Mouse (Mus musculus): ENCODE results near the gene Tgfbr3. TPM values are rescaled to one million over a fixed set of nuclear protein-coding genes. Genes with fewer than 3 reads are reported as not detected.
A peak's percentile ranks its signal among the peaks of the same experiment; 100 is the strongest.
"Not testable (repeated sequence)": the region's sequence is repeated elsewhere in the genome, so short reads cannot be mapped to it uniquely, and the experiment has no call there.

Tgfbr3 gene
- total RNA-seq, 1 experiment from 2014 or later, result 31.2 TPM

DNA sequence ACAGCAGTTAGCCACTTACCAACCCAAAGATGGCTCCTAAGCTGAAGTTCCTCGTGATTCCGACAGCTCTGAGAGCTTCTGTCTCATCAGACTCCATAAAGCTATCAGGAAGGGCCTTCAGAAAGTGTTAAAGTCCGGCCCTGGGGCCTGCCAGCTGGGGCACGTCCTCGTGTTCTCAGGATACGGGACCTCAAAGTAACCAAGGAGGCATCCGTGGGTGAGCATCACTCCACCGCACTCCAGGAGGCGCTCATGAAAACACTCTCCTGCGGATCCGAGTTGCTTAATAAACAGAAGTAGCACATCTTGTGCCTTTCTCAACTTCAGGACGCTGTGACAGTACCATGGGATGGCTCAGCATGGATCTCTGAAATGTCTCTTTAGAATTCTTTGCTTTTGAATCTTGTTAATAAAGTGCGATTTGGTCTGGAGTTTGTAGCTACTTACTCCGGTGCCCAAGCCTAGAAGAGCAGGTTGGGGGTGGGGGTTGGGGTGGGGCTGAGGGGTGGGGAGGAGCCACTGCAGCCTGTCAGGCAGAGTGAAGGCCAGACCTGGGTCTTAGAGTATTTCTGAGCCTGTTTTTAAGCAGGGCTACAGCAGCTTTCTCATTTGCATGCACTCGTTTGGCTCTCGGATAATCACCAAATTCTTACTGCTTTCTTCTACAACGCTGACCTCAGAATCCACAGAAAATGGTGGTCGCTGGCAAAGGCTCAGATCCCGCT, 38.7 kb downstream of the Tgfbr3 start:
- ATAC-seq (replicated peaks; ENCODE audit: insufficient number of reproducible peaks, low FRiP score, low TSS enrichment, poor library complexity, severe bottlenecking), result no peak

DNA sequence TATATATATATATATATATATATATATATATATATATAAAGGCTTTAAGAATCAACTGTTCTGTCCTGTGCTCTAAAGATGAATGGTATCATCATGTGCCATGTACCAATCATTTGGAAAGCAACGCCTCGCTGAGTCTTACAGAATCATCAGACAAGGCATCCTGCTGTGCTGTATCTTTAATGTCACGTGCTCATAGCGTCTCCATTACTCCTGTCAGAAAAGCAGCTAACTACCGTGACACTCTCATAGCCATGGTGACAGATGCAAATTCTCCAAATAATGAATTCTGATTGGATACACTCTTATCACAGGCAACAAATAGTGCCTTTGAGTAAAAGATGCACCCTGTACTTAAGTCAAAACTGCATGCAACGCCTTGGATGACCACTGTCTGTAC, 40.7 kb downstream of the Tgfbr3 start:
- no peak for ATAC-seq (replicated peaks; ENCODE audit: insufficient number of reproducible peaks, low FRiP score, low TSS enrichment, poor library complexity, severe bottlenecking)

DNA sequence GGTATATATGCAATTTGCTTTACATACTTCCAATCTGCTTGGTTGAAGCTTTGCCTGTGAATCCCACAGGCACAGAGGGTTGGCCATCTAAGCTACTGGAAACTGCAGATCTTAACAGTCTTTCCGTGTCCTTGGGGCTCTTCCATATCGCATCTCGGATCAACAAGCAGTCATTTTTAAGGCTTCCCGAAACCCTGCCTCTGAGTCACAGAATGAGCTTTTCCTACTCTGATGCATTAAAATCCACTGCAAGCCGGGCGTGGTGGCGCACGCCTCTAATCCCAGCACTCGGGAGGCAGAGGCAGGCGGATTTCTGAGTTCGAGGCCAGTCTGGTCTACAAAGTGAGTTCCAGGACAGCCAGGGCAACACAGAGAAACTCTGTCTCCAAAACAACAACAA, 41.1 kb downstream of the Tgfbr3 start:
- not testable (repeated sequence) for ATAC-seq (replicated peaks; ENCODE audit: insufficient number of reproducible peaks, low FRiP score, low TSS enrichment, poor library complexity, severe bottlenecking)

DNA sequence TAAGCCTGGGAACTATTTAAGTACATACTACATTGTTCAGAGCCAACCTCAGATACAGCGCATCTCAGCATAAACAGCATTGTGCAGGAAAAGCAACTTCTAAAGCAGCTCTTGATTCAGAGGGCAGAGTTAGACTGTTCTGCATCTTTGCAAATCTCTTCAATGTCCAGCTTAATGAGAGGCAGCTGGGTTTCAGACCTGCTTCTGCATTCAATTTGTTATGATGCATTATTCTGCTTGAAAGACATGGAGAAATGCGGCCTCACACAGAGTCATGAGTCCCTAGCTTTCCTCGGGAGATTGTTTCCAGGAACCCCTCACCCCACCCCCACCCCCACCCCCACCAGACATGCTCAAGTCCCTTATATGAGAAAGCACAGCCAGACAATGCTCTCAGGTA, 41.6 kb downstream of the Tgfbr3 start:
- ATAC-seq (replicated peaks; ENCODE audit: insufficient number of reproducible peaks, low FRiP score, low TSS enrichment, poor library complexity, severe bottlenecking), result no peak

DNA sequence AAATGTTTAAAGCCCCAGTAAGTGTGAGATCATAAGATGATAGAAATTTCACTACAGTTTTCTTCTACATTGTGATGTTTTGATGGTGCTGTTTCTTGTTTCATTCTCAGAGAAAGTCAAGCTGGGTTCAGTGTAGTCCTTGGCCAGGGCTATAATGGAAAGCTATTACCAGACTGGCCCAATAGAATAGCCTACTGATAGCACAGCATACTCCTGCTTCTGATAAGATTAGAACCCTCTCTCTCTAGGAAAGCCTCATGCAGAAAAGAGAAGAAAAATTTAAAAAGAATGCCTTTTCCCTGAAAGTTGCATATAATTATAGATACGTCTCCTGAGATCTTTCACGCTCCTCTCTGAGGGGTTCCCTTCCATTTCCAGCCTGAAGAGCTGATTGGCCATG, 46.0 kb downstream of the Tgfbr3 start:
- no peak for ATAC-seq (replicated peaks; ENCODE audit: insufficient number of reproducible peaks, low FRiP score, low TSS enrichment, poor library complexity, severe bottlenecking)

DNA sequence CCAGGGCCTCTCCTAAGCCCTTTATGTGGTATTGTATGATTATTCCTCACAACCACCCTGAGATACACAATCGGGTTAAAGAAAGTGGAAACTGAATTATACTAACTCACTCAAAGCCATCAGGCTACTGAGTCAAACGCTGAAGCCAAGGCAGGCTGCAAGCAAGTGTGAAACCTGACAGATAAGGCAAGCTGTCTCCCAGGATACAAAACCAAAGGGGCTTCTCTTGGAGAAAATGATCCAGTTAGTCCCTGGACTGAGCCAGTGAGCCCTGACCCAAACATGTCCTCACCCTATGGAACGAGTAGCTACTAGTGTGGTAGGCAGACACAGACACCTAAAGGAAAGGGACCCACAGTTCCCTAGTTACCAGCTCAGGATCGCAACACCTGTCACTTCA, 46.4 kb downstream of the Tgfbr3 start:
- ATAC-seq (replicated peaks; ENCODE audit: insufficient number of reproducible peaks, low FRiP score, low TSS enrichment, poor library complexity, severe bottlenecking), result no peak

DNA sequence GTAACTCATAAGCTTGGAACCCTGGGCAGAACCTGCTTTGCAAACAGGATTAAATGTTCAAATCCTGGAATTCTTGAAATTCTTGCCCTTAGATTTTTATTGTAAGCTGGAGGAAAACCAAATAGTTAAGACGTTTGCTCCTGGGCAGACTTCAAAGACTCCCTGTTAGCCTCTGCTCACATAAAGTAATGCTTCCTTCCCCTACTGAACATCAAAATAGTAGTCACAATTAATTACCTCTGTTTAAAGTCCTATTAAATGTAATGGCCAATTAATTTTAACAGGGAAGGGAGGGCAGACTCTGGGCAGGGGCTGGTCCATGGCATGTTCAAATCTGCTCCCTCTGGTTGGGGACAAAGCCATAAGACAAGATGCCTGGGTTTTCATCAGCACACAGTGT, 49.2 kb downstream of the Tgfbr3 start:
- ATAC-seq (replicated peaks; ENCODE audit: insufficient number of reproducible peaks, low FRiP score, low TSS enrichment, poor library complexity, severe bottlenecking), result no peak

DNA sequence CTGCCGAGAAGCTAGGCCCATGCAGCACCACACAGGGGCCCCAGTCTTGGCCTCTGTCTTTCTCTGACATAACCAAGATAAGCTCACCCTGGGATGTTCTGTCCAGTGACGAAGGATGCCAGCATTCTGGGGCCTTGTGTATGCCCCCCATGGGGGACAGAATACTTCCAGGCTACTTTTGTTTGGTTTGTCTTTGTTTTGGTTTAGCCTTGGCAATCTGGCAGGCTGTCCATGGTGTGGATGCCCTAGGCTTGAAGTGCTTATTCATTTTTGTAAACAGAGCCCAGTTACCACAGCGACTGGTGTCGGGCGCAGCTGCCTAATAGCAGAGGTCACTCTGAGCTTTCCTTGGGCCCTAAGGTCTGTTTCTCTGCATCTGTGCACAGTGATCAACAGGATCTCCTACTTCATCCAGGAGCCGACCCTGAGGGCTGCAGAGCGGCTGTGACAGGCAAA, 51.4 kb downstream of the Tgfbr3 start:
- no peak for ATAC-seq (replicated peaks; ENCODE audit: insufficient number of reproducible peaks, low FRiP score, low TSS enrichment, poor library complexity, severe bottlenecking)

DNA sequence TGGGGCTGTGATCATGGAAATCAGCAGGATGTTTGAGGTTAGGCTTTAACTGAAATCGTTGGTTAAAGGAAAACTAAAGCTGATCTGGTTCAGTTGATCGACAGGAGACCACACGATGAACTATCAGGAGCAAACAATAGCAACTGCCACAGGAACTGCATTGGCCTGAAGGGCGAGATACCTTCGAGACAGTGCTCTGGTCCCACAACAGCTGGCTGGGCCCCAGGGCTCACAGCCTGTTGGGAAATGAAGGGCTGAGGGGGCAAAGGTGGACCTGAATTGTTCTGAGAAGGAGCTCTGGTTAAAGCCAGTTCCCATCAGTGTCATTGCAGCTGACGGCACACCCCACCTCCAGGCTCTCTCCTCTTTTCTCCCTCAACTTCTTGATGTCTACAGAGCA, 52.5 kb downstream of the Tgfbr3 start:
- ATAC-seq (replicated peaks; ENCODE audit: insufficient number of reproducible peaks, low FRiP score, low TSS enrichment, poor library complexity, severe bottlenecking), result no peak

DNA sequence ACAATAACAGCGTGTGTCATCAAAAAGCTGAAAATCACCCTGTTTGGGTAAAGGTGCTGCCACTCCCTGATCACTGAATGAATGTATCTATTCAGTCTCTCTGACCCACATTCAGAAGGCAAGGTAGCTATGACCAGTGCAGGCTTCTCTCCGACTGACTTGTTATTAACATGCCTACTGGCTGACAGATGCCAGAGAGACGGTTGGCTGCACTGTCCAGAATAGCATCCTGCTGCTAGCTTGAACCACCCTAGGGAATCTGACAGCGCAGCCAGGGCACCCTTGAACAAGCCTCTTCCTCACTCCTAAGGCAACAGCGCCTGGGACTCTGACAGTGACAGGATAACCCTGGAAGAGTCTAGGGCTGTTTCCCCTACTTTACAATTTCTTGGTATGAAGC, 53.4 kb downstream of the Tgfbr3 start:
- ATAC-seq (replicated peaks; ENCODE audit: insufficient number of reproducible peaks, low FRiP score, low TSS enrichment, poor library complexity, severe bottlenecking), result no peak

DNA sequence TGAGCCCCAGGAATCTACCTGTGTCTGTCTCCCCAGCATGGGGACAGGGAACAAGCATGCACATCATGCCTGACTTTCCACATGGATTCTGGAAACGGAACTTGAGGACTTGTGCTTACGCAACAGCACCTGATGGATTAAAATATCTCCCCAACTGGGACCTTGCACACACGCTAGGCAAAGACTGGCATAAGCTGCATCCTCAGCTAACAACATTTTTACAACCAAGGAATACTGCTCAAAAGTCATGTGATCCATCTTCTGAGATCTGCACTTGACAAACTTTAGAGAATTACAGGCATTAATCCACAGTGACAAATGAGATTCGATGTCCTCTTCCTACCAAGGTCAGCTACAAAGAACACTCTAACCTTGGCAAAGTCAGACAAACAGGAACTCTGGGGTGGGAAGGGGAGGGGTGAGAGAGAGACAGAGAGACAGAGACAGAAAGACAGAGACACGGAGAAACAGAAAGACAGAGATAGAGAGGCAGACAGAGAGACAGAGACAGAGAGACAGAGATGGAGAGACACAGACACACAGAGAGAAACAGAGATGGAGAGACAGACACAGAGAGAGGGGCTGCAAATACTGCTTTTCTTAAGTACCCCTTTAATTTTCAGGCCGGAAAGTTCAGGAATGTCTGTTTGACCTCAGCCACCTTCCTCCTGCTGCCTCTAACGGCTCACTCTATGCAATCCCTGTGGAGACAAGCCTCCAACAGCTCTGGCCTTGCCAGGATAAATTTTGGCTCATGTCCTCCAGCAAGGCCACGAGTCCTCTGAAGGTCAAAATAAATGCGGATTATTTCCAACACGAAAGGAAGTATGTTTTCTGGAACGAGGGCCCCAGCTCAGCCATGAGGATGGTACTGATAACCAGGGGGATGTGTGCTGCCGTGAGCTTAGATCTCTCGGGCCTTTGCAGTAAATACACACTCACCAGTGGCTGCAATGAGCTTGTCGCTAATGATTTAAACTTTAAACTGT, 55.8 kb downstream of the Tgfbr3 start:
- no peak for ATAC-seq (replicated peaks; ENCODE audit: insufficient number of reproducible peaks, low FRiP score, low TSS enrichment, poor library complexity, severe bottlenecking)

DNA sequence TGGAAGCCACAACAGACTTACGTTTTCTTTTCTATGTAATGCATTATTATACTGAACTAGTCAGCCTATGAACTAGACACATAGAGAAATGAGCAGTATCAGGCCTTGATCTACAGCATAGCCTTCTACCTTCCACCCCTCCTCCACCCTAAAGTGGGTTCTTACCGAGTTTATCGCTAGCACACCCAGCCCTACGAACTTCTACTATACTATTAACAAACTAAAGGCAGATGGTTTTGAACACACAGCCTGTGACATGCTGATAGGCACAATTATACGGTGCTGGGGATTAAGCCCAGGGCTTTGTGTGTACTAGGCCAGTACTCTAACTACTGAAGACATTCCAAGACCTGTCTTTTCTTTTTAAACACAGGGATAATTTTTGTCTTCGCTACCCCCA, 59.2 kb downstream of the Tgfbr3 start:
- no peak for ATAC-seq (replicated peaks; ENCODE audit: insufficient number of reproducible peaks, low FRiP score, low TSS enrichment, poor library complexity, severe bottlenecking)

DNA sequence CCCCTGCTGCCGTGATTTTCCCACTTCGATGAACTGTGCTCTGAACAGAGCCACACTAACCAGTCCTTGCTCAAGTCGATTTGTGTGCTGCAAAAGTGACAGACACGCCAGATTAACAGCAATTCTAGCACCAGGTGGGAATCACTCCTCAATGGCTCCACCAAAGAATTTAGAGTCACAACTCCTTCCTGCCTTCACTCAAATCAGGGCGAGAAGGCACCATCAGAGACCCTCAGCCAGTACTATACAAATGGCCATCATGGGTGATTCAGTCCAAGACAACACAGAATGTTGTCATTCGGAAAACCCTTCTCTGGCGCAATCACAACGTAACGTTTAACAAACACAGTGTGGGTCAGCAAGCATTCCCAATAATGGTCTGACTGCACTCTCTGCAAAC, 60.4 kb downstream of the Tgfbr3 start:
- ATAC-seq (replicated peaks; ENCODE audit: insufficient number of reproducible peaks, low FRiP score, low TSS enrichment, poor library complexity, severe bottlenecking), result no peak

DNA sequence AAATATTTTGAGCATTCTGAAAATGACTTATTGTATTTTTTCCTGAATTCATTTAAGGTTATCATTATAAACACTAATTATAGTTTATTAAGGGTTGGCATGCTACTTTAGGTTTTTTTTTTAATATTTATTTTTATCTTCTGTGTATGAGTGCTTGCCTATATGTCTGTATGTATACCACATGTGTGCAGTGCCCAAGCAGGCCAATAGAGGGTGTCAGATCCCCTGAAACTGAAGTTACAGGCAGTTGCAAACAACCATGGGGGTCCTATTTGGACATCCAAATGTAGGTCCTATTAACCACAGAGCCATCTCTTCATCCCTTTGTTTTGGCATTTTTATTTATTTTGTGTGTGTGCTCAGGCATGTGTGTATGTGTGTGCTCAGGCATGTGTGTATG, 61.8 kb downstream of the Tgfbr3 start:
- ATAC-seq (replicated peaks; ENCODE audit: insufficient number of reproducible peaks, low FRiP score, low TSS enrichment, poor library complexity, severe bottlenecking), result no peak

DNA sequence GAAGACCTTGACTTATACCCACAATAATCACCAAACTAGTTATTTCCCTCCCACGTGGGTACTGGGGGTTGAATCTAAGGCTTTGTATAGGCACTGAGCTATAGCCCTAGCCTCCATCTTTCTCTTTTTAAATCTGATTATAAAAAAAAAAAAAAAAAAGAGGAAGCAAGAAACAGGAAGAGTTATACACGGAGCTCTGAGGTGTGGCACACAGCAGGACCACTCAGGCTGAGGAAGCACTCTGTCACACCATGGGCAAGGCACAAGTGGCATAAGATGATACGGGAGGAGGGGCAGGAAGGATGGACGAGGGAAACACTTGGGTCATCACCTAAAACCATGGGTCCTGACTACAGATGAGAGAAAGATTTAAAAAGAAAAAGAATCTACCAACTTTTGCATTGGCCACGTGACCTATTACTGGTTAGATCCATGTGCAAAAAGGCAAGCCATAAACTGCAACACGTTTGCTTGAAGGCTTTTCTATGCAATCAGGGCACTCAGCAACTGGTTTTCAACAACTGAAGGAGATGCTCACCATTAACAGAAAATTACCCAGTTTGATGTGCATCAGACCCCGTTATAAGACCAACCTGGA, 64.5 kb downstream of the Tgfbr3 start:
- ATAC-seq (replicated peaks; ENCODE audit: insufficient number of reproducible peaks, low FRiP score, low TSS enrichment, poor library complexity, severe bottlenecking), result peak; percentile 85

DNA sequence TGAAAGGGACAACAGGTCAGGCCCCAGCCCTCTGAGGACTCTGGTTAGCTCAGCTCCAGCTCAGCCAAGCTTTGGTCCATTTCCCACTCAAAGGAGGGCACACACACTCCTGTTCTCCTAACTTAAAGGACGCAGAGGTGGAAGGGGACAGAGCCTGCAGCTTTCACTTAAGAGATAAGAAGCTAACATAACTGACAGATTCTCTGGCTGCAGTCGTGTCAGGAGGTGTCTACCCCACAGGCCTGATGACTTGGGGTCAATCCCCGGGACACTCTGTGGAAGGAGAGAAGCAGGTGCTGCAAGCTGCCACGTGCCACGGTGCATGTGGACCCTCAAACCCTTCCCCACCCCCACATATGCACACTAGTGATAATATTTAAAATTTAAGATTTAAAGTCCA, 65.3 kb downstream of the Tgfbr3 start:
- no peak for ATAC-seq (replicated peaks; ENCODE audit: insufficient number of reproducible peaks, low FRiP score, low TSS enrichment, poor library complexity, severe bottlenecking)

DNA sequence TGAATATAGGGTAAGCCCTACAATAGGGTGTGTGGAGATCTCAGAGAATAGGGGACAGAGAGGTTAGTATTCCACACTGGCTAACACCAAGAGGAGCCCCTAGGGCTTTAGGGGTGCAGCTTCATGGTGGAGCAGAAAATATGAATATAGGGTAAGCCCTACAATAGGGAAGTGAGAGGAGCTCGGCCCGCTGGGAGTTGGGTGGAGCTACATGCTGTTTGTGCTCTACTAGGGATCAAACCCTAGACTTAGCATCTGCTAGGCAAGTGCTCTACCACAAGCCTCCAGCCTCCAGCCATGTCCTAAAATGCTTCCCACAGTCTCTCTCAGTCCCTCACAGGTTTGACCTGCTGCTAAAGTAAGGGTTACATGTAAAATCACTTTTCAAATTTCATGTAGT, 65.9 kb downstream of the Tgfbr3 start:
- ATAC-seq (replicated peaks; ENCODE audit: insufficient number of reproducible peaks, low FRiP score, low TSS enrichment, poor library complexity, severe bottlenecking), result peak; percentile 54

DNA sequence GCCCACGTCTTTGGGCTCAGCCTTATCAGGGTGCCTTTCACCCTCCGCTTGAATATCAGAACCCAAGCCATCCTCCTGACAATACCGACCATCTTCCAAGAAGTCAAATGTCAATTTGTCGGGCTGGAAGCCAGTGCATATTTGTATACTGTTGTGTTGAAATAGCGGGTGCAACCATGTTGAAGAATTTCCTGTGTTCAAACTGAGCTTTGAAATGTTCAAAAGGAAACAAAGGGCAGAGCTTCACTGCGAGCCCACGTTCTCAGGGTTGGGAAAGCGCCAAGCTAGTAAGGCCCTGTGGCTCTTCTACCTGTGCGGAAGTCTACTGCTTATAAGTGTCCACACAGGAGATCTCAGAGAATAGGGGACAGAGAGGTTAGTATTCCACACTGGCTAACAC, 66.4 kb downstream of the Tgfbr3 start:
- no peak; the same call in 1 of the 2 replicates for ATAC-seq (replicated peaks; ENCODE audit: insufficient number of reproducible peaks, low FRiP score, low TSS enrichment, poor library complexity, severe bottlenecking)

DNA sequence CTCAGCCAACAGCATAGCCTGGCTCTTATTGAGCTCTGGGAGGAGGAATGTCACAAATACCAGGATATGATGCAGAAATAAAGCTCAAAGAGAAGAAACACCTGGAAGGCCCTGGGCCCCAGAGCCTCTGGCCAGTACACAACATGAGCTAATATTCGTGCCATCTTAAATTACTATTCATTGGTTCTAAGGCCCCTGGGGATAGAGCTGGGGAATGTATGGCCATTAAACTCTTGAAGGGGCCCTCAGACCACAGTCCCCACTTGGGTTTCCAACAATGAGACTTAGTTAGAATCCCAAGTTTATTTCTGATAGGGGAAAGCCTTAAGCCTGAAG, 66.8 kb downstream of the Tgfbr3 start:
- ATAC-seq (replicated peaks; ENCODE audit: insufficient number of reproducible peaks, low FRiP score, low TSS enrichment, poor library complexity, severe bottlenecking), result no peak

All from monocyte, adult 5-6 weeks (primary cell).